Mouse (Mus musculus): ENCODE data around the gene Nt5dc1. TPM values are rescaled to one million over a fixed set of nuclear protein-coding genes. Genes with fewer than 3 reads are reported as not detected.

The Nt5dc1 gene
- 68.8 TPM for polyA plus RNA-seq (2017; shearing (Covaris generic))

DNA sequence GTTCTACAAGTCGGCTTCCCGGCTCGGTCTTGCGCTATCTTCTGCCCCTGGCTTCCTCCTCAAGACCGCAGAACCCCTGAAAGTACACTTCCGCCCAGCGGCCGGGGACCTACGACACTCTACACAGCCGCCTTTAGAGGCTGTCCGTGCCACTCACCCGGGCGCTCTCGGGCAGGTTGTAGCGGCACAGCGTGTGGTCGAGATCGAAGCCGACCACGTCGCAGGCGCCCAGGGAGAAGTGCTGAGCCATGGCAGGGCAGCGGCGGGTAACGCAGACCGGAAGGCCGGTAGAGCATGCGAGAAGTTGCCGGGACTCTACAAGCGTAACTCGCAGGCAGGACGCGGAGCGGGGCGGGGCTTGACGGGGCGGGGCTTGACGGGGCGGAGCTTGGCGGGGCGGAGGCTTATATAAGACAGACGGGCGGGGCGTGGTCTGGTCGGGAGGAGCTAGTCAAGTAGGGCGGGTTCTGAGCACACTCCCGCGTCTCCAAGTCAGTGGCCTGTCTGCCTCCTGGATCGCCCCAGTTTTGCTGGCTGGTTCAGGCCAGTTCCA is at the start of gene Nt5dc1:
Gene Nt5dc1 (minus strand): TSS at position 349 of the 553 bp plus-strand sequence.

DNA sequence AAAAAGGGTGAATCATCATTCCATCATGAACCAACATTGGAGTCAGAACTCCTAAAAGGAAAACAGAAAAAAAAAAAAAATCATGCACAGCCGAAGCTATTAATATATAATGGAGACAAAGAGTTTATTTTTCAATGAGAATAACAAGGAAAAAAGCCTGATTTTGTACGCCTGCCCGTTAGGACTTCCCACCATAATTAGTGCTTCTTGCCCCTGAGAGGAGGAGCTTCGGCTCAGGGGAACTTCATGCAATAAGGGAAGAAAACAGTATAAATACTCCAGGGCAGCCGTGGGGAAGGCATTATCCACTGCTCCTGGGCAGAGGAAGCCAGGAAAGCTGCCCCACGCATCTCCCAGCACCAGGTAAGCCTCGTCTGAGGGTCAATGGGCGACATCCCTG is 28.7 kb downstream of the Nt5dc1 start, which contains the start of gene Col10a1:
Gene Col10a1 (plus strand): TSS at position 301 of the 400 bp plus-strand sequence.

DNA sequence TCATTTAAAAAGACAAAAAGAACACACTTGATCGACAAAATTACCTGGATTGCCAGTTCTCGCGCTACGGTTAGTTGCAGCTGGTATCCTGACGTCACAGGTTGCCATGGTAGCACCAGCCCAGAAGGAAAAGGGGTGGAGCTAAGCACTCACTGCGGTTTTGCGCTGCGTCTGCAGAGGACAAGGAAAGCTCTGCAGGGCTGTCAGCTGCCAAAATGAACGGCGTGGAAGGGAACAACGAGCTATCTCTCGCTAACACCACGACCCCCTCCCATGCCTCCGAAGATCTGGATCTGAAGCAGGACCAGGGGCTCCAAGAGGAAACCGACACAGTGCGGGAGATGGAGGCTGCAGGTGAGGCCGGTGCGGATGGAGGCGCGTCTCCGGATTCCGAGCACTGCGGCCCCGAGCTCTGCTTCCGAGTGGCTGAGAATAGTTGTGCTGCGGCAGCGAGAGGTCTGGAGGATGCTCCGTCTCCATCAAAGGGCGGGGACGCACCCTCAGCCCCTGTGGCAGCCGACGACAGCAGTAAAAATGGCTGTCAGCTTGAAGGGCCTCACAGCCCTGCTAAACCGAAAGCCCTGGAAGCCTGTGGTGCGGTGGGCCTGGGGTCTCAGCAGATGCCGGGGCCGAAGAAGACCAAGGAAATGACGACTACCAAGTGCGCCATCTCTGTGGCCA is 120.9 kb downstream of the Nt5dc1 start, which contains the start of gene Tspyl4:
Gene Tspyl4 (plus strand): TSS at position 144 of the 681 bp plus-strand sequence.

DNA sequence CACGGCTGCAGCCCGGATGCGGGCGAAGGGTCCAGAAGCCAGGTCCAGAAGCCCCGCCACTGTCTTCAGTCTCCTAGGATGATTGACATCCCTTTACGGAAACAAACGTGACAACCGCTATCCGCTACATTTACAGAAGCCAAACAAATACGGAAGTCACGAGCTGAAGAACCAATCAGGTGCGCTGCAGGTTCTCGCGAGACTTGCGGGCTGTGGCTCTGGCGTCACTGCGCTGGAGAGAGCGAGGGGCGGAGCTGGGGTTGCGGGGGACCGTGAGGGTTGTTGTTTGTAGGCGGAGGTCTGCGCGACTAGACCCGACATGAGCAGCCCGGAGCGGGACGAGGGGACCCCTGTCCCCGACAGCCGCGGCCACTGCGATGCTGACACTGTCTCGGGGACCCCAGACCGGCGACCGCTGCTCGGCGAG is 136.4 kb downstream of the Nt5dc1 start, which contains the start of gene Tspyl1:
Gene Tspyl1 (plus strand): TSS at position 229 of the 427 bp plus-strand sequence.

Other genes starting within 250 kb of the Nt5dc1 start
- 4.0 TPM for gene Dse, start 210.8 kb downstream of the Nt5dc1 start, polyA plus RNA-seq (2017; shearing (Covaris generic))
- gene Tspyl1, start 136.4 kb downstream of the Nt5dc1 start, polyA plus RNA-seq (2017; shearing (Covaris generic)), result 77.9 TPM
- 13.3 TPM for gene Tspyl4, start 121.1 kb downstream of the Nt5dc1 start, polyA plus RNA-seq (2017; shearing (Covaris generic))
- 1.3 TPM for gene Col10a1, start 28.6 kb downstream of the Nt5dc1 start, polyA plus RNA-seq (2017; shearing (Covaris generic))
- gene Frk, start 64.8 kb upstream of the Nt5dc1 start, polyA plus RNA-seq (2017; shearing (Covaris generic)), result not detected

All from activated CD4-positive, CD25-positive, alpha-beta regulatory T cell, adult 9 weeks (primary cell).